Mouse (Mus musculus) cerebral cortex, adult 2 months (tissue): Measurements from ENCODE around the gene Slc41a3.

Source experiments
- WGBS: fragments of 180-500 bp; shearing (Covaris S2); methylation state at CpG from one replicate; pipeline ENCODE4 v1.1.7; 2018; 5-methylcytosine and 5-hydroxymethylcytosine counted together

Slc41a3 gene

DNA sequence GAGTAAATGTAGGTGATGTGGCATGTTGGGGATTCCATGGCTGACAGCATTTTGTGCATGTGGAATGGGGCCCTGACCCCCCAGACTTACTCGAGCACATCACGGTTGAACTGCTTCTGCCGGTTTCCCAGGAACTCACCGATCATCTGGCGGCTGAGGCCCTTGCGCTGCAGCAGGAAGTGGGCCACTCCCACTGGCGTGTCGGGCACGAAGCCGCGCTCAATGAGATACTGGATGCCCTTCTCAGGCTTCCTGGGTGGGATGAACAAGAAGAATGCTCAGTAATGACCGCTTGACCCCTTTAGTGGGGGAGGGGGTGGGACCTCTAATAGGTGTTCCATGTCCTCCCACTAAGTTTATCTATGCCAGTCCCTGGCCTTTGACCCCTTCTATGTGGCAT is 75.9 kb downstream of the Slc41a3 start:
- WGBS, result 86% methylated on average over 12 of the region's 12 CpGs

DNA sequence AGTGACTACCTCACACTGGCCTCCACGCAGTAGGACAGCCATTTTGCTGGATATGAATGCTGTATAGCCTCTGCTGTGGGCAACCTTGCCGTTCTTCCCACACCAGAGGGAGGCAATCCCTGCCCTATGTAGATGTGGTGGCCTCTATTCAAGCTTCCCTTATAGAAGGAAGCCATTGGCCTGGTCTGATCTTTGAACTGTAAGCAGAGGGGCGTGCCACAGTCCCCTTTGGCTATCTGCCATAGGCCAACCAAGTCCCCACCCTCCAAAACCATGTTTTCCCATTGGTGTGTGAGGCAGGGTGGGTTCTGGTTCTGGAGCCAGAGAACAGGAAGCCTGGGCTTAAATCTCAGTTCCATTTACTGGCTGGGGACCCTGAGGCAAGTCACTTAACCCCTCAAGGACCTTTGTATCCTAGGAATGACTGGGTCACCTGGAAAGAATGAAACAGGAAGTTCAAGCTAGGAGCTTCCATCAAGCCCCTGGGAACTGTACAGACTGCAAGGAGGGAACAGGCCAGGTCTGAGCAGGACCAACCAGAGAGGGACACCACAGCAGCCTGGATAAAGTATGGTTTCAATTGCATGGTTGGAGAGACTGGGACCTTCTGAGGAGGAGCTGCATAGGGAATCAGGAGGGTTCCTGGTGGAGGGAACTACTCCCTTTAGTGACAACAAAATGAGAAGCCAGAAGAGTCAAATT is 79.5 kb downstream of the Slc41a3 start:
- 79% methylated on average over 3 of the region's 3 CpGs for WGBS

DNA sequence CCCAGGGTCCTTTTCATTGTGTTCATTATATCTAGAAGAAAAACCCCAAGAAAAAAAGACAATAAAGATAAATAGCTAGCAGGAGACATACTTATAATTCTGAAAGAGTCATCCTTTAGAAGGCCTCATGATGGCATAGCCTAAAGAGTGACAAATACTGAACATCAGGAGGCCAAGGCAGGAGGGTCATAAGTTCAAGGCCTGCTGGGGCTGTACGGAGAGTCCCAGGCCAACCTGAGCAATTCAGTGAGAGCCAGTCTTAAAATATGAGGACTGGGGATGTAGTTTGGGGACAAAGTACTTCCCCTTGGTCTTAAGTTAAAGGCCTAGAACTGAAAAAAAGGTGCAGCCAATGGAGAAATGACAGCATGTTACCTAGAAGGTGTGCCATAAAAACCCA is 82.3 kb downstream of the Slc41a3 start:
- WGBS, result 91% methylated on average over 1 of the region's 1 CpGs

DNA sequence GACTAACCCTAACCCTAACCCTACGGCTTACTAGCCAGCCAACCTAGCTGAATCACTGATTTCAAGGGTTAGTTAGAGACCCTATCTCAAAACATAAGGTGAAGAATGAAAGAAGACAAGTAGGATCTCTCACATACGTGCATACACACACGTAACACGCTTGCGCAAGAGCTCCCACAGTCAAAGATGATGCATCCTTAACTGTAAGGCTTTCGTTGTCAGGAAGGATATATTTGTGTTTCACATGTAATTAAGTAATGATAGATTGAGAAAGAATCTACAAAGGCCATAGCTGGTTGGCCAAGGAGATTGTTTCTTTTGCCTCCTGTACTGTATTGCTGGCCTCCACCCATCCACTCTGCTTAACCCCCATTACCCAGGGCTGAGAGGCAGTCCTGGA is 83.5 kb downstream of the Slc41a3 start:
- 92% methylated on average over 6 of the region's 6 CpGs for WGBS

DNA sequence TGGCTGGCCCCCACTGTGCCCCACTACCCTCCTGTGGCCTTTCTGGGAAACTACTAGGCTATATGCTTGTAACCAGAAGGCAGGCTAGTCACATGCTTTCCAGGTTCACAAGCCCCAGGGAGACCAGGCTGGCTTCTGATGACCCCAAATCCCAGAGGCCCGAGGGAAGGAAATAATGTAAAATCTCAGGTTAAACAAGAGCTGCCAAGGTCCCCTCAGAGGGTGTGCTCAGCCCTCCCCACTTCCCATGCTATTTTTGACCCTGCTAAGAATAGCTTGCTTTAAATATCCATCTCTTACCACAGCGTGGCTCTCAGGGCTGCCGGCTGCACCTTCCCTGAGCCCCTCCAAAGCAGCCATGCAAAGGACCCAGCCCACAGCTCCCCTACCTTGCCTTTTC is 84.2 kb downstream of the Slc41a3 start:
- WGBS, result 14% methylated on average over 3 of the region's 3 CpGs

DNA sequence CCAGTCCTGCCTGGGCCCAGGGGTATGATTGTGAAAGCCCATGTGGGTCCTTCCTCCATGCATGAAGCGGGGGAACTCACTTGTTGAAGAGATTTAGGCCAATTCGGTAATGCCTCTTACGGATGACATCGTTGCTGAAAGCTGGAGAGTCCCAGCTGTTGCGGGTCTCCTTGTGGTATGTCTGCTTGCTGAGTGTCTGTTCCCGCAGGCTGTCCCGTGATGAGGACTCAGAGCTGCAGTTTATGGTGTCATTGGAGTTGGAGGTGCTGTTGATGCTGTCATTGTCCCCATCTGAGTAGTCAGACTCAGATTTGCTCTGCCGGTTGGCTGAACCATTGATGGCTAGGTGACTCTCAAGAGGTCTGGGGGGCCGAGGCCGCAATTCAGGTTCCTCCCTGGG is 85.0 kb downstream of the Slc41a3 start:
- 76% methylated on average over 10 of the region's 10 CpGs for WGBS

DNA sequence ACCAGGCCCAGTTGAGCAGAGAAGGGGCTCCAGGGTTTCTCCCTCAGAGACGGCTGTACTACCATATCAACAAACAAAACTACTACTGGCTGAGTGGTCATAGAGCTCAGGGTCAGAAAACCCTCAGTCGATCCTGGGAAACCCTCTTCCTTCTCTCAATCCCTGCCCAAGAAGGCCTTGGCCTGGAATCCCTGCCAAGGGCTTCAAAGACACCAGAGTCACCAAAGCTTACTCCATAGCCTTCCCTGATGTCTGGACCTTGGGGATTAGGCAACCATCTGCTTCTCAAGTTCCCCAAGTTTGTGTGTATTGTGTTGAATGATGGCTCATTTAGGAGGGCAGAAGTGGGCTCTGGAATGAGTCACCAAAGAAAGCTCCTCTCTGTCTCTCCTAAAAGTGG is 87.4 kb downstream of the Slc41a3 start:
- WGBS, result 73% methylated on average over 2 of the region's 2 CpGs

DNA sequence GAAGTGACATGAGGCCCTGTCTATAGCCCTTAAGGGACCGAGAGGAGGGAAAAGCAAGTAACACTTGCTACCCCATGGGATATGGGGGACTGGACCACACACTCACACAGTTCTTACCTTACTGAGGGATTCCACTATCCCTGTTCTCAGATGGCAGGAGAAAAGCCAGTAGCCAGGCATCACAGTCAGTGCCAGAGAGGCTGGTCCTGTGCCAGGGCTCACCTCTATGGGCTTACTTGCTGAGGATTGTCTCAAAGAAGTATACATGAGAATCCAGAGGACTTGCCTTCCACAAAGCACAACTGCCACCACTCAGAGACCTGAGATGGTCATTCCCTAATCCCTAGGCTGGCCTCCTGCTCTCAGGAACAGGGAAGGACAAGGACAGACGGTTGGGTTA is 87.9 kb downstream of the Slc41a3 start:
- 92% methylated on average over 2 of the region's 2 CpGs for WGBS

DNA sequence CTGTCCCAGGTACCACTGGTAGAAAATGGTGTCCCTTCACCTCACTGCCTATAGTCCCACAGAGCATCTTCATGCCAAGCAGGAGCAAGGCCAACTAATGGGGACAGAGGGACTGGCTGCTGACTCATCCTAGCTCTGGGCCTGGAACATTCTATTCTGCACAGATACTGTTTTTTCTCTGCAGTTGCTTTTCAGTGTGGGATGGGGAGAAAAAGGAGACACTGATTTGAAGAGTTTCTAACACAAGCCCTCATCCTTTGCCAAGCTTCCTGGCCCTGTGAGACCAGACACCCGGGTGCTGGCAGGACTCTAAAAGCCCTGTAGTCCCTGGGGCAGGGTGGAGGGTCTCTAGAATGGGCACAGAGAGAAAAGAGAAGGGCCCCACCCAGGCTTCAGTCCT is 91.2 kb downstream of the Slc41a3 start:
- WGBS, result 3% methylated on average over 1 of the region's 1 CpGs
